Mouse (Mus musculus): ENCODE data around the gene Atad5.

GRCm38 (mm10) chr11:80069815-80070214 is 19.4 kb upstream of the Atad5 start:
- TF ChIP-seq CTCF (IDR thresholded peaks at IDR 0.05; ENCODE audit: low read depth) (no peak), EP300 (IDR thresholded peaks at IDR 0.05; ENCODE audit: low read depth) (no peak)

Measured in liver, embryonic 14.5 days (tissue).